Mouse (Mus musculus) stomach, embryonic 15.5 days (tissue): ENCODE data around the gene Grm7. TPM values are rescaled to one million over a fixed set of nuclear protein-coding genes. Genes with fewer than 3 reads are reported as not detected.

Experiments
- ATAC-seq: fragments of 200-750 bp; cut with Nextera tagmentation; 2 replicates; pipeline ENCODE4 v1.8.0; 2017; ENCODE audit warnings: low read depth, moderate number of reproducible peaks, moderate TSS enrichment; ENCODE audit not compliant: insufficient read depth, low FRiP score
- H3K27ac ChIP-seq: fragments of 300-500 bp; sonication (generic); 2 replicates; pipeline ENCODE4 v1.5.1; 2015; ENCODE audit warnings: mild to moderate bottlenecking, inconsistent platforms
- H3K27me3 ChIP-seq: fragments of 300-500 bp; sonication (generic); replicated peaks from 2 replicates; pipeline ENCODE4 v1.6.1; 2015; ENCODE audit warnings: inconsistent platforms
- H3K36me3 ChIP-seq: fragments of 300-500 bp; sonication (generic); 2 replicates; pipeline ENCODE4 v1.6.1; 2015; ENCODE audit warnings: inconsistent platforms
- H3K4me1 ChIP-seq: fragments of 300-500 bp; sonication (generic); 2 replicates; pipeline ENCODE4 v1.6.1; 2015; ENCODE audit warnings: inconsistent platforms
- H3K4me2 ChIP-seq: fragments of 300-500 bp; sonication (generic); 2 replicates; pipeline ENCODE4 v1.6.1; 2015; ENCODE audit warnings: mild to moderate bottlenecking, inconsistent platforms
- H3K4me3 ChIP-seq: fragments of 300-500 bp; sonication (generic); replicated peaks from 2 replicates; pipeline ENCODE4 v1.5.1; 2015; ENCODE audit warnings: inconsistent platforms
- H3K9ac ChIP-seq: fragments of 300-500 bp; sonication (generic); 2 replicates; pipeline ENCODE4 v1.6.1; 2015; ENCODE audit warnings: inconsistent platforms
- H3K9me3 ChIP-seq: fragments of 300-500 bp; sonication (generic); 2 replicates; pipeline ENCODE4 v1.6.1; 2016; ENCODE audit warnings: inconsistent platforms
- WGBS: fragments of 180-500 bp; shearing (Covaris S2); methylation state at CpG from one replicate; pipeline ENCODE4 v1.1.7; 2015; 5-methylcytosine and 5-hydroxymethylcytosine counted together
- polyA plus RNA-seq: library from polyadenylated mRNA; unstranded; fragments of >200 nt; fragmentation: Nextera tagmentation; extraction: Ambion mirVana; gene quantifications from 2 replicates; pipeline ENCODE4 v1.2.1, GENCODE M21; 2015

Grm7 gene
- polyA plus RNA-seq, 1 experiment from 2014 or later = 4.3 TPM

- Histone ChIP-seq H3K4me2 (no peak overlapping the region), H3K9ac (no peak overlapping the region), H3K4me1 (no peaks in the 10 kb centered on the region), H3K27me3 (no peaks in the 10 kb centered on the region), H3K36me3 (no peaks in the 10 kb centered on the region), H3K27ac (no peak overlapping the region), H3K4me3 (no peak overlapping the region), H3K9me3 (no peaks in the 10 kb centered on the region)
- 86% methylated on average over 3 of the region's 3 CpGs for WGBS
- no peak for ATAC-seq
These were observed 965.0 kb downstream of the Grm7 start for GRCm38 (mm10) chr6:111610396-111610795.

DNA sequence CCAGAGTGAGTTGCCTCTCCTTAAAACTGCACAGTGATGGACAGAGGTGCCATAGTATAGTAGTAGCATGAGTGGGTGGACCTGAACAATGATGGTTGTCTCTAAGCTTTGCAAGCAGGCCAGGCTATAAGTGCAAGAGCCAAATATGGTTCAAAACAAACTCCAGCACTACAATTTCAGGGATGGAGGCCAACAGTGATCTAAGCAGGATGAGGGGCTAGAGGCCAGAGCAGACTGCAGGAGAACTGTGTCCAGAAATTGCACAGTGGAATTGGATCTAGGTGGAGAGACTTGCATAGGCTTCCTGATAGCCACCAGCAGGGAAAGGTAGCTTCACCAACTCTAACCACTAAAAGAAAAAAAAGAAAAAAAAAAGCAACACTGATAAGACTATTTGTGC is 968.5 kb downstream of the Grm7 start:
- H3K36me3 ChIP-seq = no peaks in the 10 kb centered on the region
- H3K4me2 ChIP-seq = no peak overlapping the region
- H3K4me1 ChIP-seq = no peaks in the 10 kb centered on the region
- H3K27ac ChIP-seq = no peak overlapping the region
- H3K27me3 ChIP-seq = no peaks in the 10 kb centered on the region
- no peaks in the 10 kb centered on the region for H3K9me3 ChIP-seq
- H3K4me3 ChIP-seq = no peak overlapping the region
- no peak overlapping the region for H3K9ac ChIP-seq
- ATAC-seq = no peak
